Mouse (Mus musculus): Measurements from ENCODE around the gene Rev1. TPM values are rescaled to one million over a fixed set of nuclear protein-coding genes. Genes with fewer than 3 reads are reported as not detected.
A peak's percentile ranks its signal among the peaks of the same experiment; 100 is the strongest.

Rev1 gene
- polyA plus RNA-seq, 1 experiment from 2014 or later, result 40.1 TPM

DNA sequence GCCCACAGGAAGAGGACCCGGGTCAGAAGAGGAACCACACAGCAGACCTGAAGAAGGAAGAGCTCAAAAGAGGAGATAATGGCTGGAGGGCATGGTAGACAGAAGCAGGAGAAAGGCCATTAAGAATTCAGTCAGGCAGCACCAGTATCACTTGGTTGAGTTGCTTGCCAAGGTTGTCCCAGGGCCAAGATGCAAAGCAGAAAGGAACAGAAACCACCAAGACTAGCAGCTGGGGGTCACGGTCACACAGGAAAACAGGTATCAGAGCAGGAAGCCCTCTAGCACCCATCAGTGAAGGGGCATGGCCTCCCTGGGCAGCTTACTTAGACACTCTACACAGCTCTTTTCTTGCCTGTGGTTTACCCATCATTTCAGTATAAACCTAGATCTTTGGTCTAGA is 9.8 kb upstream of the Rev1 start:
- no peaks in the 10 kb centered on the region for H3K36me3 ChIP-seq (ENCODE audit: control insufficient read depth, insufficient read depth)
- H3K4me3 ChIP-seq (replicated peaks; ENCODE audit: low read length), result no peak overlapping the region
- no peak overlapping the region for H3K27ac ChIP-seq (ENCODE audit: low read length)
- H3K9ac ChIP-seq (replicated peaks; ENCODE audit: low read depth, low read length), result no peak overlapping the region
- no peaks in the 10 kb centered on the region for H3K27me3 ChIP-seq (replicated peaks; ENCODE audit: control insufficient read depth, insufficient read depth, low read length)
- no peak for ATAC-seq
- whole genome bisulfite sequencing, result 80% methylated on average over 2 of the region's 2 CpGs
- no peaks in the 10 kb centered on the region for H3K9me3 ChIP-seq (ENCODE audit: control insufficient read depth, low read length)
- H3K4me2 ChIP-seq (ENCODE audit: low read length), result no peak overlapping the region
- no peaks in the 10 kb centered on the region for H3K4me1 ChIP-seq (replicated peaks; ENCODE audit: control insufficient read depth, insufficient read depth, low read length)

DNA sequence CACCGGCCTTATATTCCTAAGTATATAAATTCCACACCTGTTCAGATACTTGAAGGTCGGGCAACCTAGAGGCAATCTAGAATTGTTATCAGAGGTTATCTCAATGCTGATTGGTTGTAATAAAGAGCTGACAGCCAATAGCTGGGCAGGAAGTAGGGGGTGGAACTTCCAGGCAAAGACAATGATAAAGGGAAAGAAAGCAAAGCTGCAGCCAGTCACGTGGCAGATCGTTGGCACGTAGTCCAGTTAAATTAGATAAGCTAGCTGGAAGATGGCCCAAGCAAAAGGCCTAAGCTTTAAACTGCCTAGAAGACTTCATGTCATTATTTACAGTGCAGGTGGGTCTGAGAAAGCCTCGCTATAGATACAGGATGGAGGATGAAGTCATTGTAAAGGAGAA is 3.3 kb upstream of the Rev1 start:
- no peak for ATAC-seq
- Histone ChIP-seq H3K4me2 (ENCODE audit: low read length) (no peak overlapping the region), H3K27me3 (replicated peaks; ENCODE audit: control insufficient read depth, insufficient read depth, low read length) (no peaks in the 10 kb centered on the region), H3K9ac (replicated peaks; ENCODE audit: low read depth, low read length) (no peak overlapping the region), H3K36me3 (ENCODE audit: control insufficient read depth, insufficient read depth) (no peaks in the 10 kb centered on the region), H3K4me1 (replicated peaks; ENCODE audit: control insufficient read depth, insufficient read depth, low read length) (peaks cover 12% of the 10 kb centered on the region), H3K27ac (ENCODE audit: low read length) (no peak overlapping the region), H3K9me3 (ENCODE audit: control insufficient read depth, low read length) (no peaks in the 10 kb centered on the region), H3K4me3 (replicated peaks; ENCODE audit: low read length) (no peak overlapping the region)
- WGBS, result 63% methylated on average over 6 of the region's 6 CpGs

DNA sequence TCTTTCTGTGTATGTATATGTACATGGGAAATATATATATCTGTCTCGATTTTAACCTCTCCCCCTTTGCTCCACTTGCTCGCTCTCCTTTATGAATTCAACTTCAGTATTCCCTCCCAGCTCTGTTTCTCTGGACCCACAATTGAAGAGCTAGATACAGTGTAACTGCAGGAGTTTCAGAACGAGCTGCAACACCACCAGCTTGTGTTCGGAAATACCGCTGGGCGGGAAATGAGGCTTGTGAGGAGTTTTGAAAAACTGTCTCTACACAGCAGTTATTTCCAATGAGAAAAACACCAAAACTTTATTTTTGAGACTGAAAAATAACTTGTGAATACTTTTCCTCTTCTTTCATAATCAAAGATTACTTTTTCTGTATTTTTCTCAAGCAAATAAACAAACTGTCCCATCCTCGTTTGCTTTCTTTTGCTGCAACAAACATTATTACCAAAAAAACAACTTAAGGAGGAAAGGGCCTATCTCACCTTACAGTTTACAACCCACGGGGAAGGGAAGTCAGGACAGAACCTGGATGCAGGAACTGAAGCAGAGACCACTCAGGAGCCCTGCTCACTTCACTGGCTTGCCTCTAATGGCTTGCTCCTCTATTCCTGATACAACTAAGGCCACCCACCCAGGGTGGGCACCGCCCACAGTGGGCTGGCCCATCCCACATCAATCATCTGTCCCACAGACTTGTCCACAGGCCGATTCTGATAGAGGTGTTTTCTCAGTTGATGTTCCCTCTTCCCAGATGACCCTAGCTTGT is 1.3 kb upstream of the Rev1 start:
- no peak for ATAC-seq
- 54% methylated on average over 10 of the region's 10 CpGs for WGBS
- Histone ChIP-seq H3K9ac (replicated peaks; ENCODE audit: low read depth, low read length) (no peak overlapping the region), H3K36me3 (ENCODE audit: control insufficient read depth, insufficient read depth) (no peaks in the 10 kb centered on the region), H3K27me3 (replicated peaks; ENCODE audit: control insufficient read depth, insufficient read depth, low read length) (no peaks in the 10 kb centered on the region), H3K4me1 (replicated peaks; ENCODE audit: control insufficient read depth, insufficient read depth, low read length) (peaks cover 22% of the 10 kb centered on the region), H3K4me2 (ENCODE audit: low read length) (no peak overlapping the region; the same call in 1 of the 2 replicates), H3K27ac (ENCODE audit: low read length) (no peak overlapping the region; the same call in none of the 2 replicates), H3K9me3 (ENCODE audit: control insufficient read depth, low read length) (no peaks in the 10 kb centered on the region), H3K4me3 (replicated peaks; ENCODE audit: low read length) (no peak overlapping the region)

DNA sequence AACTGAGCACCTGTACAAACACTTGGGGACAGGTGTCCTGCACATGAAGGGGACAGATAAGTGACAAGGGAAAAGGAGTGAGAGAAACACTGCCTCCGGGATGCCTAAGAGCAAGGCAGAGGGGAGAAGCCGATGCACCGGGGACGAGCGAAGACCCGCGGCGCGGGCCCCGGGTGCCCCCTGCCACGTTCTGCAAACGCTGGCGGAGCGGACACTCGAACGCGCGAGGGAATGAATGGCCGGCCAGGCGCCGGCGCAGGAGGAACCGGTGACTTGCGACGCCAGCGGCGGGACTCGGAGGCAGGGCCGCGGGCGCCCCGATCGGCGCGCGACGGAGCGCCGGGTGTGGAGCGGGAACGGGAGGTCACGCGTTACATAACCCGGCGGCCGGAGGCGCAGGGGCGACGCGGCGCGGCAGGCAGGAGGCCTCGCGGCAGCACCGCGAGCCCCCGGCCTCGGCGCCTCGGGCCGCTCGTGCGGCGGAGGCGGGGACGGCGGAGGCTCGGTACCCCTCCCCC is 623 bp downstream of the Rev1 start:
- Histone ChIP-seq H3K27me3 (replicated peaks; ENCODE audit: control insufficient read depth, insufficient read depth, low read length) (no peaks in the 10 kb centered on the region), H3K4me3 (replicated peaks; ENCODE audit: low read length) (peak overlapping the region; percentile 85), H3K36me3 (ENCODE audit: control insufficient read depth, insufficient read depth) (no peaks in the 10 kb centered on the region), H3K4me2 (ENCODE audit: low read length) (peak overlapping the region; percentile 90), H3K27ac (ENCODE audit: low read length) (peak overlapping the region; percentile 86), H3K4me1 (replicated peaks; ENCODE audit: control insufficient read depth, insufficient read depth, low read length) (peaks cover 24% of the 10 kb centered on the region), H3K9me3 (ENCODE audit: control insufficient read depth, low read length) (no peaks in the 10 kb centered on the region), H3K9ac (replicated peaks; ENCODE audit: low read depth, low read length) (peak overlapping the region; percentile 84)
- ATAC-seq, result no peak
- under 1% methylated on average over 49 of the region's 68 CpGs for WGBS

DNA sequence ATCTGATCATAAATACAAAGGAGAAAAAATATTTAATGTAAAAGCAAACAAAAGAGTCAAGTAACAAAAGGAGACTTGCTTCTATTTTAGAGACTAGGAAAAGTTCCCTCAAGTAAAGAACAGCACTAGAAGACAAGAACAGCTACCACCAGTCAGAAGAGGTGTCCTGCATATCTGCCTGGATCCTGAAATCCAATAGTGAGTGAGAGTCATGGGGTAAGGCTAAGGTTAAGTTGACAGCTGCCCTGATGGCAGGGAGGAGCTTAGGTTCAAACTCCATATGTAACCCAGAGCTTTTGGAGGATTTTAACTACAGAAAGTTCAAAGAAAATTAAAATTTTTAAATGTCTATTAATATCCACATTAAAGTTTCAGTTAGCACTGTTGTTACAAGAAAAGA is 2.6 kb downstream of the Rev1 start:
- H3K4me3 ChIP-seq (replicated peaks; ENCODE audit: low read length), result no peak overlapping the region
- peaks cover 24% of the 10 kb centered on the region for H3K4me1 ChIP-seq (replicated peaks; ENCODE audit: control insufficient read depth, insufficient read depth, low read length)
- H3K36me3 ChIP-seq (ENCODE audit: control insufficient read depth, insufficient read depth), result no peaks in the 10 kb centered on the region
- no peak overlapping the region for H3K4me2 ChIP-seq (ENCODE audit: low read length)
- no peak overlapping the region for H3K27ac ChIP-seq (ENCODE audit: low read length)
- ATAC-seq, result no peak
- no peaks in the 10 kb centered on the region for H3K9me3 ChIP-seq (ENCODE audit: control insufficient read depth, low read length)
- H3K9ac ChIP-seq (replicated peaks; ENCODE audit: low read depth, low read length), result no peak overlapping the region
- no peaks in the 10 kb centered on the region for H3K27me3 ChIP-seq (replicated peaks; ENCODE audit: control insufficient read depth, insufficient read depth, low read length)

DNA sequence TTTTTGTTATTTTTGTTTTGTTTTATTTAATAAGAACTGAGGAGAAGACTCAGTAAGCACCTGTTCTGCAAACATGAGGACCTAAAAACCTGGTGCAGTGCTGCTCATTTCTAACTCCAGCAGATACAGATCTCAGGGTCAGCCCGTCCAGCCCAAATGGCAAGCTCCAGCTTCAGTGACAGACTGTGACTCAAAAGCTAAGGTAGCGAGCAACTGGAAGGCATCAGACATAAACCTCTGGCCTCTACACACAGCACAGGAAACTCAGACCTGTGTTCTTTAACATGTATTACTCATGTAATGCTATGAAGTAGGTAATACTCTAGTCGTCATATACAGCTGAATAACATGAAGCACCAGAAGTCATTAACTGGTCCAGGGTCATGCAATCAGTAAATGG is 3.2 kb downstream of the Rev1 start:
- Histone ChIP-seq H3K4me1 (replicated peaks; ENCODE audit: control insufficient read depth, insufficient read depth, low read length) (peaks cover 24% of the 10 kb centered on the region), H3K4me2 (ENCODE audit: low read length) (no peak overlapping the region), H3K9me3 (ENCODE audit: control insufficient read depth, low read length) (no peaks in the 10 kb centered on the region), H3K27ac (ENCODE audit: low read length) (no peak overlapping the region), H3K27me3 (replicated peaks; ENCODE audit: control insufficient read depth, insufficient read depth, low read length) (no peaks in the 10 kb centered on the region), H3K36me3 (ENCODE audit: control insufficient read depth, insufficient read depth) (no peaks in the 10 kb centered on the region), H3K9ac (replicated peaks; ENCODE audit: low read depth, low read length) (no peak overlapping the region), H3K4me3 (replicated peaks; ENCODE audit: low read length) (no peak overlapping the region)
- 79% methylated on average over 3 of the region's 3 CpGs for WGBS
- ATAC-seq, result no peak

DNA sequence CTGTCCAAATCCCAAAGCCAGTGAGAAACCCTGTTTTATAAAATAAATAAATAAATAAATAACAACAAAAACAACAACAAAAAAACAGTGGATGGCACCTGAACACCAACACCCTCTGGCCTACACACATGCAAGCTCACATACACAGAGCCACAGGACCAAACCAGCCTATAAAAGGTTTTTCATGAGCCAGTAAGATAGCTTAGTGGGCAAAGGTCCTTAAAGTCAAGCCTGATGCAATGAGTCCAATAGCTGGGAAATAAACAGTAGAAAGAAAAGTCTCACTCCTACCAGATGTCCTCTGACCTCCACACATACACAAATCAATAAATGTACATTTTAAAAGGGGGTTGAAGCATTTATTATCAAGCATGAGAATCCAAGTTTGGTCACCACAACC is 5.3 kb downstream of the Rev1 start:
- H3K36me3 ChIP-seq (ENCODE audit: control insufficient read depth, insufficient read depth), result no peaks in the 10 kb centered on the region
- no peaks in the 10 kb centered on the region for H3K9me3 ChIP-seq (ENCODE audit: control insufficient read depth, low read length)
- no peak for ATAC-seq
- no peak overlapping the region for H3K27ac ChIP-seq (ENCODE audit: low read length)
- H3K4me1 ChIP-seq (replicated peaks; ENCODE audit: control insufficient read depth, insufficient read depth, low read length), result peaks cover 20% of the 10 kb centered on the region
- no peaks in the 10 kb centered on the region for H3K27me3 ChIP-seq (replicated peaks; ENCODE audit: control insufficient read depth, insufficient read depth, low read length)
- no peak overlapping the region for H3K4me2 ChIP-seq (ENCODE audit: low read length)
- no peak overlapping the region for H3K4me3 ChIP-seq (replicated peaks; ENCODE audit: low read length)
- no peak overlapping the region for H3K9ac ChIP-seq (replicated peaks; ENCODE audit: low read depth, low read length)

DNA sequence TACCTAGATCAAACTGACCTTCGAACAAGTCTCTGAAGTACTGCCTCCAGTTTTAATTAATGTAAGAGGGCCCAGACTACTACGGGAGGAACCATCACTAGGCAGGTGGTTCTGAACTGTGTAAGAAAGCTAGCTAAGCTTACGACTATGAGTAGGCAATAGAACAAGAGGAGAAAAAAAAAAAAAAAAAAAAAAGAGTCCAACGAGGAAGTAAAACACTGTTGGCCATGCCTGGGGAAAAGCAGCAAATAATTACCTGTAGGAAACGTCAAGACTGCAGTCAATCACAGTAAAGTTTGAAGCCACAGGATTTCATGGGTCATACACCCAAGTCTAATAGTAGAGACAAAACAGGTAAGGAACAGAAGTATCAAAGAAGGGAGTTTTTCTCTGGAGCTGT is 8.7 kb downstream of the Rev1 start:
- Histone ChIP-seq H3K4me3 (replicated peaks; ENCODE audit: low read length) (no peak overlapping the region), H3K27me3 (replicated peaks; ENCODE audit: control insufficient read depth, insufficient read depth, low read length) (no peaks in the 10 kb centered on the region), H3K9me3 (ENCODE audit: control insufficient read depth, low read length) (no peaks in the 10 kb centered on the region), H3K4me2 (ENCODE audit: low read length) (no peak overlapping the region), H3K9ac (replicated peaks; ENCODE audit: low read depth, low read length) (no peak overlapping the region), H3K27ac (ENCODE audit: low read length) (no peak overlapping the region), H3K4me1 (replicated peaks; ENCODE audit: control insufficient read depth, insufficient read depth, low read length) (peaks cover 2% of the 10 kb centered on the region; the same call in 1 of the 2 replicates), H3K36me3 (ENCODE audit: control insufficient read depth, insufficient read depth) (no peaks in the 10 kb centered on the region)
- WGBS, result 83% methylated on average over 5 of the region's 5 CpGs
- ATAC-seq, result no peak

DNA sequence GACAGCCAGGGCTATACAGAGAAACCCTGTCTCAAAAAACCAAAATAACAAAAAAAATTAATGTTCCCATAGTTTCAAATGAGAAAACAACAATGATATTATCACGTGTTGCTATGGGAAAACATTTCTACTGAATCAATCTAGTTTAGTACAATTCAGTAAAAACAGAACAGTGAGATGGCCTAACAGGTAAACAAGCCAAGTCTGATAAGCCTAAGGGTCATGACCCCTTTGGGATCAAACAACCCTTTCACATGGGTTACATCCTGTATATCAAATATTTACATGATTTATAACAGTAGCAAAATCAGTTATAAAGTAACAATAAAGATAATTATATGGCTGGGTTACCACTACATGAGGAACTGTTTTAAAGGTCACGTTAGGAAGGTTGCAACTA is 11.0 kb downstream of the Rev1 start:
- Histone ChIP-seq H3K4me2 (ENCODE audit: low read length) (no peak overlapping the region), H3K9ac (replicated peaks; ENCODE audit: low read depth, low read length) (no peak overlapping the region), H3K9me3 (ENCODE audit: control insufficient read depth, low read length) (no peaks in the 10 kb centered on the region), H3K27me3 (replicated peaks; ENCODE audit: control insufficient read depth, insufficient read depth, low read length) (no peaks in the 10 kb centered on the region), H3K27ac (ENCODE audit: low read length) (no peak overlapping the region), H3K4me1 (replicated peaks; ENCODE audit: control insufficient read depth, insufficient read depth, low read length) (no peaks in the 10 kb centered on the region), H3K4me3 (replicated peaks; ENCODE audit: low read length) (no peak overlapping the region), H3K36me3 (ENCODE audit: control insufficient read depth, insufficient read depth) (no peaks in the 10 kb centered on the region)
- 96% methylated on average over 2 of the region's 2 CpGs for WGBS
- ATAC-seq, result no peak

DNA sequence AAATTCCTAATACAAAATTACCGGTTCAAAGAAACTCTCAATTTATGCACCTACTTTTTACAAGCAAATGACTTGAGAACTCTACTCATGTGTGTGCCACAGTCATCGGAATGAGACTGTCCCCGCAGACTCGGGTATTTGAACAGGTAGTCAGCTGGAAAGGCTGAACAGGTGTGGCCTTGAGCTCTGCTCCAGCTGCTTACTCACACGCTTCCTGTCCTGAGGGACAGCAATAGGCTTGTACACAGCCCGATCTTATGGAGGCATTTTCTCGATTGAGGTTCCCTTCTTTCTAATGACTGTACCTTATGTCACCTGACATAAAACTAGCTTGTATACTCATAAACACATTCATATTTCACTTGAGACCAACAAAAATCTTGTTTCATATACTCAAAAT is 19.8 kb downstream of the Rev1 start:
- H3K27me3 ChIP-seq (replicated peaks; ENCODE audit: control insufficient read depth, insufficient read depth, low read length), result no peaks in the 10 kb centered on the region
- no peak overlapping the region for H3K9ac ChIP-seq (replicated peaks; ENCODE audit: low read depth, low read length)
- no peak overlapping the region for H3K4me3 ChIP-seq (replicated peaks; ENCODE audit: low read length)
- no peaks in the 10 kb centered on the region for H3K4me1 ChIP-seq (replicated peaks; ENCODE audit: control insufficient read depth, insufficient read depth, low read length)
- ATAC-seq, result no peak
- no peaks in the 10 kb centered on the region for H3K36me3 ChIP-seq (ENCODE audit: control insufficient read depth, insufficient read depth)
- no peaks in the 10 kb centered on the region for H3K9me3 ChIP-seq (ENCODE audit: control insufficient read depth, low read length)
- no peak overlapping the region for H3K4me2 ChIP-seq (ENCODE audit: low read length)
- no peak overlapping the region for H3K27ac ChIP-seq (ENCODE audit: low read length)
- 95% methylated on average over 7 of the region's 7 CpGs for WGBS

Measured in forebrain, embryonic 16.5 days (tissue).